Mouse (Mus musculus): ENCODE measurements around the gene Fdps.
"Not testable (repeated sequence)": the region's sequence is repeated elsewhere in the genome, so short reads cannot be mapped to it uniquely, and the experiment has no call there.

Gene Fdps

DNA sequence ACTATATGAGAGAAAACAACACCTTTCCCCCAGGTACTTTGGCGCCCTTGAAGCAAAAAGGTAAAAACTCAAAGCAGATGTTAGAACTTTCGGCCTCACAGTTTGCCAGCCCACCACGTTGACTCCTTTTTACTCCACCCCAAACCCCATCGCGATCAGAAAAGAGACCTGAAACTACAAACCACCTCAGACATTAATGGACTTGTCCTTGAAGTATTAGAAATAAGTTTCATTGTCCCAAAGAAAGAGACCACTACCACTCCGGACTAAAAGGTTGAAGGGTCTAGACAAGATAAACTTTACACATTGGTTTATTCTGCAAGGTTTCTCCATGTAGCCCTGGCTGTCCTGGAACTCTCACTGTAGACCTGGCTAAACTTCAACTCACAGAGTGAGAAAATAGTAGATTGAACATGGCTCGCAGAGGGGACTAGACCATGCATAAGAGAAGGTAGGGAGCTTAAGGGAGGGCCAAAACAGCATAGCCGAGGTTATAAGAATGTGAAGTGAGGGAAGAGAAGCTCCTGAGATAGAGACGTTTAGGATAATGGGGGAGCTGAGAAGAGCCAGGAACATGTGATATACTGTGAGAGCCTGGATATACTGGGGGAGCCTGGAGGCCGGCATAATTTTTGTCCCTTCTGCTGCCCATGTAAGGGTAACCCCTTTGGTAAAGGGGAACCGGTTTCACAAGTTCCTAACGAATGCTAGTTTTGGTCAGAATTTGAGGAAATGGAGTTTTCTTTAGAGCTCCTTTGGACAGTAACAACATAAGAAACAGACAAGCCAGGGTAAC is 934 bp upstream of the Fdps start:
- DNase-seq (ENCODE audit: low spot score): no peak

DNA sequence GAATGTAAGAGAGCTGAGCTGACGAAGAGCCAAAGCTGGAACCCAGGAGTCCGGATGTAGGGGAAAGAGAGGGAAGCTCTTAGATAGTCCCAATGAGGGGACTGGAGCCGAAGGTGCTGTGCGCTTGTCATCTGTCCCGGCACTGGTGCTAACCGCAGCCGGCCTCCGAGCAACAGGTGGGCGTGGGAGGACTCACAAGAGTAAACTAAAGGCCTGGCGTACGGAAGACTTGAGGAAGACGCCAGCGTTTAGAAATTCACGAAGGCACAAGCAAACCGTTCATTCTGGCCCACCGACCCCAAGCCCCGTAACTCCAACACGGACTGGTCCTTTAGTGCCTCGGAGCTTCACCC is 324 bp downstream of the Fdps start:
- DNase-seq (ENCODE audit: low spot score): no peak

DNA sequence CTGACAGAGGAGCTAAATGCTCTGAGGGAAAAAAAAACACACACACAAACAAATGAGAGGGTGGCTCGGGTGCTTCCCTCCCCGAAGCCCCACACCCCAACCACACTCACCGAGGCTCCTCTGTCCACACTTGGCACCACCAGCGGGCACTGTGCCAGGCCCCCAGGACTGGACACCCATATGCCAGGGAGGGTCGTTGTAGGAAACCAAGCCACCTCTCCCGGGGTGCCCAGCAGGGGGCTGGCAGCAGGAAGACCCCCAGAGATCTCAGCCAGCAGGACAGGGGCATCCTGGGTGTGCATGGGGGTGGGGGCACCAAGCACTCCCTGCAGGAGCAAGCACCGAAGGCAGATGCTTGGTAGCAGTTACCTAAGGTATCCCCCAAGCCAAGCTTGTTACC is 948 bp downstream of the Fdps start, which contains the start of gene Gm43738:
Gene Gm43738, minus strand, starts transcription at position 289 of the 400 bp plus-strand sequence.
- no peak for DNase-seq (ENCODE audit: low spot score)

DNA sequence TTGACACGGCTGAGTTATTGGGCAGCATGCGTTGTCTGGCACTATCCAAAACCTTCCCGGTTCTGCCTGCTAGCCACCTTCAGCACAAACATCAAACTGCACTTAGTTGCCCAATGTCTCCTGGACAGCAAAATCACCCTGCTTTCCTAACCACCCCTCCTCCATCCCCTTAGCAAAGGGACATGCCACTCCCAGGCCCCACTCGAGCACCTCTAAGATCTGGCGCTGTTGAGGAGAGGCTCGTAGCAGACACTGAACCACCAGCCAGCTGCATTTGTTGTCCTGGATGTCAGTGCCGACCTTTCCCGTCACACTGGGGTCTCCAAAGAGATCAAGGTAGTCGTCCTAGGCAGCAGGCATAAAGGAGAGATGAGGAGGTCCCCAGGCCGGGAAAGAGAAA is 7.7 kb downstream of the Fdps start:
- no peak for DNase-seq (ENCODE audit: low spot score)

DNA sequence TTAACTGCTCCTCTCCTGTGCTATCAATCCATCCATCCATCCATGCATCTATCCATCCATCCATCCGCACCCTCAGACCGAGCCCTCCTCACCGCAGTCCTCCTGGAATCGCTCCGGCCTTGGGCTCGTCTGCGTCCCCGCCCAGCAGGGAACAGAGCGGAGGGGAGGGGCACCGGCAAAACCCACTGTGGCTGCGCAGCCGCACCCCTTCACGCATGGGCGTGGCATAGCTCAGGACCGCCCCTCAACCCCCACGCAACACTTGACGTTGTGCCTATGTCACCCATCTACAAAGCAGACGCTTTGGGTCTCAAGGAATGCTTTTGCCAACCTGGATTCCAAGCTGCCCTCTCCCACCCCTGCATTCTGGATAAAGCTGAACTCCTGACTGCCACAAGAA is 8.6 kb downstream of the Fdps start, which contains the start of gene Rusc1:
Gene Rusc1, minus strand, starts transcription at position 137 of the 400 bp plus-strand sequence.
- peak; percentile 81 for DNase-seq (ENCODE audit: low spot score)

DNA sequence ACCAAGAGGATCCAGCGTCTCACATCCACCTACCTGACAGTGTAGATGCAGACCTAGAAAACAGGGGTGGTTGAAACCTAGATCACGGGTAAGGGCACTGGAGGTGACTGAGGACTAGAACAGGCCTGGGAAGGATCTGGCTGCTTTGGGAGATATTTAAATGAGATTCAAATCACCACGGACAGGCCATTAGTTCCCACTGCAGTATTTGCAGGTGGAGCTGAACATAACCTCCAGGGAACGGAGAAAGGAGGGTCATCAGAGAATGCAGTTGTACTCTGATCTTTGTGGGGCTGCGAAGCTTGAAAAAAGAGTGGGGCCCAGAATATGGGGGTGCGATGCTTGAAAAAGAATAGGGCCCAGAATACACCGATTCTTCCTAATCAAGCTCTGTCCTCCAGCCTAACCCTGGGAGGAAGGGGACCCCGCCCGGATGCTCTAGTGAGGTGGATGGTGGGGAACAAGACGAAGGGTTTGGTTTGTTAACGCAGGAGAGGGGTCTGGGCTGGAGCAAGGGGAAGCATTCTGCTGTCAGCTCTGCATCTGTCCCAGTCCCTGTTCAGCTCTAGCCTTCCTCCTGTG is 9.2 kb downstream of the Fdps start:
- no peak for DNase-seq (ENCODE audit: low spot score)

DNA sequence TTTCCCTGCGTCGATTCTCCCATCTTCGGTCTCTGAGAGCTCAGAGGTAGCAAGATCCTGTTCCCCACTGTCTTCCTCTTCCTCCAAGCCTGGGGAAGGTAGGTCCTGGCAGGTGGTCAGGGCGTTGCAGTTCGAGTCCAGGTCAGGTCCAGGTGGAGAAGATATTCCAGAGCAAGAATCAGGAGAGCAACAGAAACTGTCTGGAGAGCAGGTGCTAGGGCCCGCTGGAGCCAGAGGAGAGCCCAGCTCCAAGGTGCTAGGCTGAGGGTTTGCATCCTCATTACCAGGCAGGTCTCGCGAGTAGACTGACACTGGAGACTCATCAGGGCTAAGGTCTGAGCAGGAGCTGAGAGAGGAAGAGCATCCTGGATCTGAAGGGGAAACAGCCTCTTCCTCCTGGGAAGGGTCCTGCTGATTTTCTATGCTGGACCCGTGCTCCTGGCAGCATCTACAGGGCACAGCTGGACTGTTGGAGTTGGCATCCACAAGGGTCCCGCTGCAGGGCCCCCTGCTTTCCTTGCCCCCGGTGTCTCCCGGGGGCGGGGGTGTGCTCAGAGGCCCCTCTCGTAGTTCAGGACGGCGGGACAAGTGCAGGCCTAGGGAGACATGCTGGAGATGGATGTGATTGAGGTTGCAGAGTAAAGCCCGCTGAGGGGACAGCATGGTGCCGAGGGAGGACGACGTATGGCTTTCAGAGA is 9.8 kb downstream of the Fdps start:
- no peak for DNase-seq (ENCODE audit: low spot score)

DNA sequence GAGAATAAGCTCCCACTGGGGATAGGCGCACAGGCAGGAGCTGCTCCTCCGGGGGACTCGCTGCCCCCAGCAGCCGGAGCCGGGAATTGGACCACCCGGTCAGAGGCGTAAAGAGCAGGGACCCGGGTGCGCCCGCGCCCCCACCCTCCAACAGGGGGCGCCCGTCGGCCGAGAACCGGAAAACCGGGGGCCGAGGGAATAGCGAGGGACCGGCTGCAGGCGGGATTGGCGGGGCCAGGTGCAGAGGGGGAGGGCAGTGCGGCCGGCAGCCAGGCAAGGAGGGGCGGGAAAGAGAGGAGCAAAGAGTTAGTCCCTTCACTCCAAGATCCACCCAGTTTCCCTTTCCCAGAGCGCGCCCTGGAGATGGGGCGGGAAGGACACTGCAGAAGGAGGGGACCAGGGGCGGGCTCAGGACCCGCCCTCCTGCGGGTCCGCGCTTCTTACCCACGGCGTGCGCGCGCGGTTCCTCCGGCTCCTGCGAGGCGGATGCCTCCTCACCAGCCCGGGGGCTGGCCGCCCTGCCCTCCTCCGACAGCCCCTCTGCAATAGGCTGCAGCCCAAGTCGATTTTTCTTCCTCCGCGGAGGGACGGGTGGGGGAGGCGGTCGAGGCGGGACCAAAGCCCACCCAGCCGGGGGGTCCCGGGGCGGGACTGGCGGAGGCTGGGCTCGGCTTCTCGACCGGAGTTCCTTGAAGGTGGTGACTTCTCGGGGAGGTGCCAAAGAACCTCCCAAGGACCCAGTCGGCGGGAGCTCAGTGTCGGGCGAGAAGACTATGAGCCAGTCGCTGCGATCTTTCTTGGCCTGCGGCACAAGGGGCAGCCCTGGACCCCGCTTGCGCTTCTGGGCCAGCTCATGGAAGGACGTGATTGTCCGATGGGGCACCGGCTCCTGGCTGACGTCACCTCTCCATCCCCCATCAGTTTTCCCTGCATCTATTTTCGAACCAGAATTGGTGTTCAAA is 10.8 kb downstream of the Fdps start:
- peak; percentile 83 for DNase-seq (ENCODE audit: low spot score)

DNA sequence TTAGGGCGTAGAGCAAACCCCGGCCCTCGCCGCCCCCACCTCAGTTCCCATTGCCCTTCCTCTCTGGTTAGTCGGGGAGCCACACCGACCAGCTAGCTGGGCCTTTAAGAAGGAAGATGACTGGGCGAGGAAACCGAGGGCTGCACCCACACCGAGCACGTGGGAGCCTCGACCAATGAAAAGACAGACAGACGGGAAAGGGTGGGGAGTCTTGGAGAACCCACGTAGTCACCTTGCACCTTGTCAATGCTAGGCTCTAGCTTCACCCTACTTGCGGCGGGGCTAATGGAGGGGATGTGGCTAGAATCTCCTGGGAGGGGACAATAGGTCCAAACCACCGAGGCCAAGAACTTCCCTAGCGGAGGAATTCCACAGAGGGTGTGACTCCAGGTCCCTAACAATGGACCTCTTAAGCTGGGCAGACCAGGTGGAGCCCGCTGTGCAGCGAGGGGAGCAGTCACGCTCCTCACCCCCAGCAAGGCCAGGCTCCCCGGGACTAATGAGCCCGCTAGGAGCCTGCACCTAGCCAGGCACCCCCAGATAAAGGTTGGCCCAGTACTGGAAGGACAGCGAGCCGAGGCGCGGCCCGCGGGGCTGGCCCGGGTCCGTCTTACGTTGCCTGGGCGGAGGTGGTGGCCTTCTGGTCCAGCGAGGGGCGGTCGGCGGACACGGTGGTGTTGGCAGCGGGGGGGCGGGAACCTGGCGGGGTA is 11.7 kb downstream of the Fdps start:
- DNase-seq (ENCODE audit: low spot score): peak; percentile 80

DNA sequence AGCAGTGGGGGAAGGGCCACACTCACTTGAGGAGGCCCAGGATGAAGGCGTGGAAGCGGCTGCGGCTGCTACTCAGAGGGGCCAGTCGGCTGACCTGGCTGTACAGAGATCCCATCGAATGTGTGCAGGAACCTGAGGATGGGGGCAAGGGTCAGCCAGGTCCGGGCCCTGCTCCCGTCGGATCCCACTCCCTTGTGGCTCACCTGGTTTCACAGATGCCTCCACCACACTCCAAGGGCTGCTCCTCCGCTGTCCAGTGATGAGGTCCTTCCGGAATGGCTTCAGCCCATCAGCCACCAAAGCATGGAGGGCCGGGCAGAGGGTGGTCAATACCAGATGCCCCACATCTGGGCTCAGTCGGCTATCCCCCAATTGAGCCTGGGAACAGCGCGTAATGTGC is 12.8 kb downstream of the Fdps start:
- DNase-seq (ENCODE audit: low spot score): no peak

DNA sequence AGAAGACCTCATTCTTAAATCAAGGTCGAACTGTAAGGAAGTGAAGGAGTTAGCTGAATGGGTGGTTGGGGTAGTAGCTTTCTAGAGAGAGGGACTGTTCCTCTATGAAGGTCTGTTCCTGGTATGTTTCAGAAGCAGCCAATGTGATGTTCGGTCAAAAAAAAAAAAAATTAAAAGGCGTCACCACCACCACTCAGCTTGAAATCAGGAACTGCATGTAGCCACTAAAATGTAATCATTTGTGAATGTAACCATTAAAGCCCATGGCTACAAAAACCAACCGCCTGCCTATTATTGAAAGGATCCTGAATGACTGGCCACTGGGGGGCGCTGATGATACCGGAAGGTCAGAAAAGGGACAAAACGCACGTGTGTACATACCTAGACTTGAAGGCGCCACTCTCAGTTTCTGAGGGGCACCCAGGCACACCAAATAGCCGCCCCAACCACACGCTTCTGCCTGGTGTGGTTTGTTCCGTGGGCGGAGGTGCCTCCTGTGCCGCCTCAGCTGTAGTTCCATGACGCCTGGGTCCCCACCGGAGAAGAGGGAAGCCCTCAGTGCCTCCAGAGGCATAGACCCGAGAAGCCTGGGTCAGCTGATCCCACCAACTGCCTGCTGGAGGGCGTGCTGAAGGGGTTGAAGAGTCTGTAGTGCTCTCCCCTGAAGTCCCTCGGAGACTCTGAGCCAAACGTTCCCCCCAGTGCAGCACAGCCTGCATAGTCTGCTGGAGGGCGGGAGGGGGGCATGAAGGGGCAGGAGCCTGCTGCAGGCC is 14.2 kb downstream of the Fdps start:
- DNase-seq (ENCODE audit: low spot score): peak; percentile 80

DNA sequence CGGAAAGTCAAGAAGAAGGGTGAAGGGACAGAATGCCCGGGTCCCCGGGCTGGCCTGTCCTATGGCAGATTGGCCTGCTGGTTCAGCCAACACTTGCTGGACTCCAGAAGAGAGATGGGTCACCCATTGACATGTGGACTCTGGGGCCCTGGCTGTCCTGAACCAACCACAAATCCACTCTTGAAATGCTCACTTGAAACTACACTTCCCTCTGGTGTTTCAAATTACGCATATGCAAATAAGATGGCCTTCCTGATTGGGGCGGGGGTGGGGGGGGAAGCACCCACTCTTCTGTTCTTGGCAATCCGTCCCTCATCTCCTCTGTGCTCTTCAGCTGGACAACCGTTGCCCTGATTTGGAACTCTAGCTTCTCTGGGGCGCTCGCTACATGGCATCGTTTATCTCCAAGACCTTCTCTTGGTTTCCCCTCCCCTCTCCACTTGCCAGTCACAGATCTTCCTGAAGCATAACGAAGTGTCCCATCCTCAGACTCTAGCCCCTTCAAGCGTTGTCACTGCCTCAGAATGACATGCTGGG is 17.0 kb downstream of the Fdps start:
- no peak for DNase-seq (ENCODE audit: low spot score)

DNA sequence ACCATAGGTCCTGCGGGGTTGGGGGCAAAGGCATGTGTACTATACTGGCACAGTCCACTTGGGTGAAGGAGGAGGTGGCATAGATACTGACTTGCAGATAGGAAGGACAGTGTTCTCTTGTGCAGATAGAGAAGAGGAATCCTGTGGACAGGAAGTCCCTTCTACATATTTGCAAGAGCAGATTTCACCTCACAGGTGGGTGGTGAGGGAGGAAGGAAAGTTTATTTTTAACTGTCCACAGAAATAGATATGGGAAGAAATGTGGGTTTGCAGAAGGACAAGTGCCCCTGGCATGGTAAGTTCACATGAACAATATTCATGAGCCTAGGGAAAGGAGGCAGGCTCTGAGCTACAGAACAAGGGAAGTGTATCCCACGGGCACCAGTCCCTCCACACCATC is 17.6 kb downstream of the Fdps start:
- no peak for DNase-seq (ENCODE audit: low spot score)

DNA sequence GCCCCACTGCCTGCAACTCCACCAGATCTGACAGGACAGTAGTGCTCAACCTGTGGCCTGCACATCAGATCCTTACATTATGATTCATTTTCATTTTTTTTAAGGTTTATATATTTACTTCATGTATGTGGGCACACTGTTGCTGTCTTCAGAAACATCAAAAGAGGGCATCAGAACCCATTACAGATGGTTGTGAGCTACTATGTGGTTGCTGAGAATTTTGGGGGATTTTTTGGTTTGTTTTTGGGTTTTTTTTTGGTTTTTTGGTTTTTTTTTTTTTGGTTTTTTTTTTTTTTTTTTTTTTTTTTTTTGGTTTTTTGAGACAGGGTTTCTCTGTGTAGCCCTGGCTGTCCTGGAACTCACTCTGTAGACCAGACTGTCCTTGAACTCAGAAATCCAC is 19.5 kb downstream of the Fdps start:
- DNase-seq (ENCODE audit: low spot score): not testable (repeated sequence)

DNA sequence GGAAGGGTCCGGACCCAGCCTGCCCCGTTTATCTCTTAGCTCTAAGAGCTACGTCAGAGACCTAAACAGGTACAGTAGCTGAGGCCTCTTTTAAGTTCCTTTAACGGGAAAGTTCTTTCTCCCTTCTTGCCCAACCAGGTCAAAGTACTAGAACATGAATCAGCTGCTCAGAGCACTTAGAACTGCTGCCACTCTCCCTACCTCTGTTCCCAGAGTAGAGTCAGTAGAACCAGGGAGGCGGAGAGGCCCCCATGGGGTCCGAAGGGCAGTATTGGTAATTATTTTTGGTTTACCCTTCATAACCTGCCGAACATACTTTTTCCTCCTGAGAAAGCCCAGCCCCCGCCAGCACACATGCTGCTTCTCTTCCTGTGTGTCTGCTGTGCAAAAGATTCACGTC is 24.4 kb downstream of the Fdps start:
- DNase-seq (ENCODE audit: low spot score): no peak

DNA sequence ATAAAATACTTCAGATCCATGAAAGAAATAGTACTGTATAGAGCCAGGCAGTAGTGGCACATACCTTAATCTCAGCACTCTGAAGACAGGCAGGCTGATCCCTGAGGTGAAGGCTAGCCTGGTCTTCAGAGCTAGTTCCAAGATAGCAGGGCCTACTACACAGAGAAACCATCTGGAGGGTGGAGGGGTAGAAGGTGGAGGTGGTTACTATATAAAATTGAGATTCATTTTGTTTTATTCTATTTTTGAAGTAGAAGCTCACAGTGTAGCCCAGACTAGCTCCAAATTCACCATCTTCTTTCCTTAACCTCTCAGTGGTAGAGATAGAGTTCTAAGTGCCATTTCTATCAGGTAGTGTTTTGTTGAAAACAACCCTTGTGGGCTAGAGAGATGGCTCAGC is 34.5 kb downstream of the Fdps start:
- no peak for DNase-seq (ENCODE audit: low spot score)

DNA sequence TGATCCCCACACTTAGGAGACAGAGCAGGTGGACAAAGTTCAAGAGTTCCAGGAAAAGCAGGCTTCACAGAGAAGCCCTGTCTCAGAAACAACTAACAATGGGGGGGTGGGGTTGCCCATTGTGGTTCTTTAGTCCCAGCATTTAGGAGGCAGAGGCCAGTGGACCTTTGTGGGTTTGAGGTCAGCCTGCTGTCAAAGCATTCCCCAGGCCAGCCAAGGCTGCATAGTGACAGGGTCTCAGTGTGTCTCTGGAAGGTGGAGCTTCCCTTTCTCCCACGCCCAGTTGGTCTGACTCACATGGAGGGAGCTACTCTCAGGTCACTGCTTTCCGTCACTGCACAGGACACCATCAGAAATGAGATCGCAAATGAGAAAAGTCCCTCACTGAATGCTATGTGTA is 40.1 kb downstream of the Fdps start:
- no peak for DNase-seq (ENCODE audit: low spot score)

DNA sequence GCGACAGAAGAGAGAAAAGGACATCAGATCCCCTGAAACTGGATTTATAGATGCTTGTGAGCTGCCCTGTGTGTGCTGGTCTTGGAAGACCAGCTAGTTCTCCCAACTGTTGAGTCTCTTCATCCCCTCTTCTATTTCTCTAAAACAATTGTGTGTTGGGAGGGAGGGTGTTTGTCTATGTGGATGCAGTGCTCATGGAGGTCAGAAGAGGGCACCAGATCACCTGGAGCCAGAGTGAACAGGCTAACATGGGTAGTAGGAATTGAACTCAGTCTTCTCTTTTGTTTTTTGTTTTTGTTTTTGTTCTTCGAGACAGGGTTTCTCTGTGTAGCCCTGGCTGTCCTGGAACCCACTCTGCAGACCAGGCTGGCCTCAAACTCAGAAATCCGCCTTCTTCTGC is 43.0 kb downstream of the Fdps start:
- DNase-seq (ENCODE audit: low spot score): no peak

DNA sequence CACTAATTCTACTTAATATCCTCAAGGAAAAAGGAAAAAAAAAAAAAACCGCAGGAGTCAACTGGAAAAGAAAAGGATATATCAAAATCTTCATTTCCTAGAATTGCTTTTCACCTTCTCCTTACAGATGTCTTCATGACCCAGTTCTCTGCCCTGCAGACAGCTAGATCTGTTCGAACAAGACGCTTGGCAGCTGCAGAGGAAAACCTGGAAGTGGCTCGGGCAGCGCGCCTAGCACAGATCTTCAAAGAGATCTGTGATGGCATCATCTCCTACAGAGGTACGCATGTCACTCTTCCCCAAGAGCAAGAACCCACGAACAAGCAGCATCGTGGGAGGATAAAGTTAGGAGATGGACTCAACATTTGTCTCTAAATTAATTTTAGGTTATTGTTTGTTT is 43.4 kb downstream of the Fdps start:
- DNase-seq (ENCODE audit: low spot score): no peak
